Mouse (Mus musculus) kidney, adult 2 months (tissue): ENCODE measurements around the gene Cdh16.

ENCODE experiments used
- CTCF ChIP-seq: fragments of 200-500 bp; conservative IDR thresholded peaks from 2 replicates; pipeline ENCODE4 v1.5.1; 2011; ENCODE audit warnings: low read depth, mild to moderate bottlenecking, control low read depth, low read length, moderate library complexity, mixed read lengths; ENCODE audit not compliant: insufficient read depth, insufficient read length
- POLR2A ChIP-seq: fragments of 200-500 bp; IDR thresholded peaks from one replicate; pipeline ENCODE4 v1.6.1; 2011; ENCODE audit warnings: low read depth, low read length, control low read depth

DNA sequence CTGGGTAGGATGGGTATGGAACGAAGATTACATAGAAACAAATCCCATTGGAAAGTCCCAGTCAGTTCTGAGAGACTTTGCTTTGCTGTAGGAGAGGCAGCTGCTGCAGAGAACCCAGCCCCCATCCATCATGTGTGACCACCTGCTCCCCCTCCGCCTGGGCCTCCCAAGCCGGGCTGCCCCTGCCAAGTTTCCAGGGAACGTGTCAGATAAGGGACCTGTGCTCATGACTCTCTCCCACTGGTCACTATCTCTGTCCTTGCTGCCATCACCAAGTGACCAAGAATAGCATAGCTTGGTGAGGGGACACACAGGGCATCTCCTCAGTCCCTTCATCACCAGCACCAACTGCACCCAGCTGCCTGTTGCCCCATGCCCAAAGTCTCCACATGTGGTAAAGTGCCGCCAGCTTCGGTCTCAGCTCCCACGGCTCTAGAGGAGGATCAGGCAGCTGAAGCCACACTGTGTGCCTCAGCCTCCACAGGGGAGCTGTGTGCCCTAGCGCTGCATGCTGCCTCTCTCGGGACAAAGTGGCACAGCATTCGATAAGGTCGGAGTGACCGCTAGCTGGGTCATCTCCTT lies 13.9 kb downstream of the Cdh16 start:
- TF ChIP-seq POLR2A: peak; percentile 11
- TF ChIP-seq CTCF: no peak
